Mouse (Mus musculus): Measurements from ENCODE around the gene Zbed5. TPM values are rescaled to one million over a fixed set of nuclear protein-coding genes. Genes with fewer than 3 reads are reported as not detected.

The Zbed5 gene
- total and polyA plus RNA-seq, 3 experiments, result 4.5 to 6.4 (median 4.9) TPM

GRCm38 (mm10) chr5:129846752-129847557 lies 48.6 kb upstream of the Zbed5 start, which contains the start of gene Sumf2:
Gene Sumf2 (plus strand): TSS chr5:129846986.
- dilution Hi-C loops (cut with MboI; ENCODE audit: extremely low pct_ligation_motif_present, extremely low pct_unique_long_range_greater_than_20kb, low sequenced_read_pairs), result no loop called here
- no peaks in the 10 kb centered on the region for H3K27me3 ChIP-seq (replicated peaks)
- in situ Hi-C loops (cut with MboI; ENCODE audit: low pct_ligation_motif_present, low pct_unique_long_range_greater_than_20kb, low sequenced_read_pairs), result no loop called here
- H3K4me2 ChIP-seq (ENCODE audit: insufficient read depth, low read depth, poor library complexity, severe bottlenecking), result peak within 1 kb of the TSS; percentile 99
- peaks cover 0 to 16% of the 10 kb centered on the region in 2 experiments; a peak in 1 of 4 replicates for H3K4me1 ChIP-seq (ENCODE audit: control insufficient read depth in 1 of 2, insufficient read depth in 2 of 2)
- H3K36me3 ChIP-seq (replicated peaks in 1 of 2; ENCODE audit: control insufficient read depth in 1 of 2, insufficient read depth in 1 of 2, low read length in 1 of 2), result peaks cover 31 to 46% of the 10 kb centered on the region in 2 experiments
- peaks cover 6% of the 10 kb centered on the region for H3K9me3 ChIP-seq (replicated peaks; ENCODE audit: low read length)
- H3K27ac ChIP-seq (ENCODE audit: insufficient read depth, low read depth), result peak within 1 kb of the TSS; percentile 6; the same call in 1 of the 2 replicates
- peak within 1 kb of the TSS; percentile 81 for H3K9ac ChIP-seq (ENCODE audit: insufficient read depth, low read depth)
- H3K79me2 ChIP-seq (replicated peaks; ENCODE audit: control insufficient read depth, extremely low read depth, insufficient read depth, poor library complexity, severe bottlenecking), result peaks cover 19% of the 10 kb centered on the region
- peak; percentile 96 for DNase-seq (ENCODE audit: extremely low read depth)
- H3K4me3 ChIP-seq (replicated peaks in 1 of 3; ENCODE audit: low read depth in 2 of 3, low read length in 2 of 3, poor library complexity in 1 of 3), result peak within 1 kb of the TSS; percentile 59 to 78 (median 60)
- TF ChIP-seq USF1 (IDR thresholded peaks at IDR 0.05; ENCODE audit: low read depth, low read length) (no peak), HCFC1 (IDR thresholded peaks at IDR 0.05; ENCODE audit: low read depth, low read length) (peak; percentile 67), CHD2 (IDR thresholded peaks at IDR 0.05; ENCODE audit: low read length) (peak; percentile 83), MXI1 (IDR thresholded peaks at IDR 0.05; ENCODE audit: low read depth, low read length) (peak; percentile 84; the same call in 1 of the 2 replicates), SIN3A (IDR thresholded peaks at IDR 0.05; ENCODE audit: low read length) (peak; percentile 79; the same call in 1 of the 2 replicates), IRF4 (IDR thresholded peaks at IDR 0.05; ENCODE audit: low read depth, low read length) (peak; percentile 52), JUN (IDR thresholded peaks at IDR 0.05; ENCODE audit: insufficient read depth, low read depth, low read length) (peak; percentile 43; the same call in 1 of the 2 replicates), ZNF384 (IDR thresholded peaks at IDR 0.05; ENCODE audit: low read depth, low read length) (peak; percentile 74), TBP (conservative IDR thresholded peaks at IDR 0.05; ENCODE audit: low read depth, low read length) (peak; percentile 66; the same call in 1 of the 2 replicates), USF2 (conservative IDR thresholded peaks at IDR 0.05; ENCODE audit: low read depth, low read length) (peak; percentile 6; the same call in 1 of the 2 replicates), RCOR1 (conservative IDR thresholded peaks at IDR 0.05; ENCODE audit: low read depth, low read length) (0 out of 2 replicates have a peak, but pooled peaks have one; percentile 48), MEF2A (IDR thresholded peaks at IDR 0.05; ENCODE audit: borderline replicate concordance, low read depth, low read length) (peak; percentile 54), MAZ (IDR thresholded peaks at IDR 0.05; ENCODE audit: low read depth, low read length) (0 out of 2 replicates have a peak, but pooled peaks have one; percentile 58), GABPA (IDR thresholded peaks at IDR 0.05; ENCODE audit: insufficient replicate concordance, low read depth, low read length) (no peak), UBTF (IDR thresholded peaks at IDR 0.05; ENCODE audit: low read depth, low read length) (no peak), MAX (IDR thresholded peaks at IDR 0.05; ENCODE audit: low read length) (peak; percentile 73), JUND (conservative IDR thresholded peaks at IDR 0.05; ENCODE audit: low read depth, low read length) (no peak), PAX5 (IDR thresholded peaks at IDR 0.05; ENCODE audit: low read length) (no peak), EP300 (IDR thresholded peaks at IDR 0.05; ENCODE audit: low read length) (no peak), E2F4 (IDR thresholded peaks at IDR 0.05; ENCODE audit: insufficient replicate concordance, low read depth, low read length) (no peak), CTCF (conservative IDR thresholded peaks at IDR 0.05 in 1 of 2, IDR thresholded peaks at IDR 0.05 in 1 of 2; ENCODE audit: low read depth in 2 of 2, low read length in 2 of 2) (no peak), SMC3 (IDR thresholded peaks at IDR 0.05; ENCODE audit: low read depth, low read length) (0 out of 2 replicates have a peak, but pooled peaks have one; percentile 1), RAD21 (IDR thresholded peaks at IDR 0.05; ENCODE audit: low read depth, low read length) (no peak), ELF1 (IDR thresholded peaks at IDR 0.05; ENCODE audit: low read depth, low read length) (0 out of 2 replicates have a peak, but pooled peaks have one; percentile 28), MAFK (IDR thresholded peaks at IDR 0.05; ENCODE audit: insufficient replicate concordance, low read length) (no peak), NELFE (IDR thresholded peaks at IDR 0.05; ENCODE audit: low read depth, low read length) (peak; percentile 91), POLR2A (IDR thresholded peaks at IDR 0.05; ENCODE audit: low read depth, low read length) (peak; percentile 95), ZMIZ1 (IDR thresholded peaks at IDR 0.05; ENCODE audit: low read depth, low read length) (peak; percentile 96), NRF1 (IDR thresholded peaks at IDR 0.05; ENCODE audit: low read depth, low read length) (peak; percentile 99), POLR2AphosphoS2 (IDR thresholded peaks at IDR 0.05; ENCODE audit: low read depth, low read length) (peak; percentile 100), KAT2A (IDR thresholded peaks at IDR 0.05; ENCODE audit: insufficient replicate concordance, low read length) (0 out of 2 replicates have a peak, but pooled peaks have one; percentile 26), ETS1 (conservative IDR thresholded peaks at IDR 0.05; ENCODE audit: low read depth, low read length) (no peak; the same call in 1 of the 2 replicates), MYC (IDR thresholded peaks at IDR 0.05; ENCODE audit: low read depth, low read length) (peak; percentile 65), ZKSCAN1 (IDR thresholded peaks at IDR 0.05; ENCODE audit: borderline replicate concordance, low read depth, low read length) (peak; percentile 15; the same call in 1 of the 2 replicates), BHLHE40 (IDR thresholded peaks at IDR 0.05; ENCODE audit: low read depth, low read length) (0 out of 2 replicates have a peak, but pooled peaks have one; percentile 32), CHD1 (IDR thresholded peaks at IDR 0.05; ENCODE audit: low read depth, low read length) (no peak), ZC3H11A (IDR thresholded peaks at IDR 0.05; ENCODE audit: low read depth, low read length) (no peak)

All from CH12.LX (cell line).